Mouse (Mus musculus) brain, embryonic 14.5 days (tissue): Measurements from ENCODE around the gene Unc5c.

Experiments
- CTCF ChIP-seq: fragments of 200-500 bp; IDR thresholded peaks from 2 replicates; pipeline ENCODE4 v1.5.1; 2012; ENCODE audit warnings: inconsistent platforms, mild to moderate bottlenecking, moderate library complexity, borderline replicate concordance; ENCODE audit not compliant: insufficient read depth, insufficient read length; ENCODE audit errors: extremely low read depth
- POLR2A ChIP-seq: fragments of 200-500 bp; IDR thresholded peaks from 2 replicates; pipeline ENCODE4 v1.6.1; 2012; ENCODE audit warnings: mild to moderate bottlenecking, inconsistent platforms, borderline replicate concordance; ENCODE audit not compliant: poor library complexity, insufficient read depth, insufficient read length, severe bottlenecking; ENCODE audit errors: extremely low read depth

- no peak for TF ChIP-seq CTCF
- TF ChIP-seq POLR2A, result no peak
Measured at GRCm38 (mm10) chr3:141552960-141553359, 87.9 kb downstream of the Unc5c start.
